Mouse (Mus musculus) urinary bladder, adult 2 months (tissue): Measurements from ENCODE around the gene Hyou1. TPM values are rescaled to one million over a fixed set of nuclear protein-coding genes. Genes with fewer than 3 reads are reported as not detected.
"Not testable (repeated sequence)": the region's sequence is repeated elsewhere in the genome, so short reads cannot be mapped to it uniquely, and the experiment has no call there.

Source experiments
- DNase-seq: peaks from one replicate; pipeline ENCODE4 v3.0.0; 2022; ENCODE audit warnings: low spot score
- polyA plus RNA-seq: library from polyadenylated mRNA; depleted of rRNA; stranded (reverse); fragments of >200 nt; gene quantifications from 2 replicates; pipeline ENCODE4 v1.2.3, GENCODE M21; 2012

The Hyou1 gene
- polyA plus RNA-seq, 1 experiment = 34.4 TPM

DNA sequence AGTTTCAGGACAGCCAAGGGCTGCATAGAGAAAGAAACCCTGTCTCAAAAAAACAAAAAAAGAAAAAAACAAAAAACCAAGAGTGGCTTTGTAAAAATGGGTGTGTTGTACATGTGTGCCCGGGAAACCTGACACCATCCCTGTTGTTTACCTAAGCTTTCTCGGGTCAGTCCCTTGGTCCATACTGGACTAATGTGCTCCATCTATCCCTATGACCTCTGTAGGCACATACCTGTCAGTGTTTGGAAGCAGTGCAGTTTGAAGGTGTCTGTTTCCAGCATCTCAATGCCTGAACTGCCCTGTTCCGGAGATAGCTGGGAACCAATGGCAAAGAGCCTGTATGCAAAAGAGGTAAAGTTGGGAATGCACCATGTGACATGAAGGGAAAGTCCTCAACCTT lies 25.7 kb downstream of the Hyou1 start:
- no peak for DNase-seq

DNA sequence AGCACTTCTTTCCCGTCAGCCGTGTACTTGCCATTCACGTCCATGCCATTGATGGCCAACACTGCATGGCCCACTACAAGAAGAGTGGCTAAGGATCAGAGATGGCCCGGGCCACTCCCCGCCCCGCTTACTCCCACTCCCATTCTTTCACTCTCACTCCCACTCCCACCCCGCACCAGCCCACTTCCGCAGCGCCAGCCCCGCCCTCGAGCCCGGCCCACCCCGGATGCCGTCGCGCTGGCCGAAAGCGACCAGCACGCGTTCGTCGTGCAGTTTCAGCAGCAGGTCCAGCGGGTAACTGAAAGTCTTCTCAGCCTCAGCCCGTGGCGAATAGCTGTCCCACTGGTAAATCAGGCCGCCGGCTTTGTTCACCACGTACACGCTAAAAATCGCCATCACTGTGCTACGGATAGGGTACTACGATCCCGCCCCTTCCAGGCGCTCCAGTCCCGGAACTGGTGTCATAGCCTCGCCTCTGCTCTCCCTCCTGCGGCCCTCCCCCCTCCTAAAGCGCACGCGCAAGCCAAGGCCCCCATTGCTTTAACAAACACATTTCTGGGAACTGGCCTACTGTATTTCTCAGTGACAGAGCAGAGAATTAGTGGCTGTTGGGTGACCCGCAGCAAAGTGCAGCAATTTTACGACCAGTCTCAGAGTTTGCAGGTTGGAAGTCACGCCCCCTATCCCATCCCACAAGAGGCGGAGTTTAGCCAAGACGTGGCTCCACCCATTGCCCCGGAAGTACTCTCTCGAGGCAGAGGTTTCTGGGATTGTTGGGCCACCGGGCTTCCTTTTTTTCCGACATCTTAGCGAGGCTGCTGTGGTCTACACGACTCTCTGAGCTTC lies 27.8 kb downstream of the Hyou1 start, which contains the start of the genes Rps25 and Trappc4:
TSS of gene Rps25 (plus strand) at position 234 of the 846 bp plus-strand sequence.
TSS of gene Trappc4 (minus strand) at position 695 of the 846 bp plus-strand sequence.
- DNase-seq = peak; percentile 85

DNA sequence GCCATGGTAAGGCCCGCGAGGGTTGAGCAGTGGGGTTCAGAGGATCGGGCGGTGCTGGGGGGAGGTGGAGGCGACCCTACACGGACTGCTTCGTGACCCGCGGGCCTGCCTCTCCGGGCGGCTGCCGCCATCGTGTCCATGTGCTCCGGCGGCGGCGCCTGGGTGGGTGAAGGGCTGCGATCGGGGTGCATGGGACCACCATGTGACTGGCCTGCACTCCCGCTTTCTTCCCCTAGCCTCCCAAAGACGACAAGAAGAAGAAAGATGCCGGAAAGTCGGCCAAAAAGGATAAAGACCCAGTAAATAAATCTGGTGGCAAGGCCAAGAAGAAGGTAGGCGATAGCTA lies 28.4 kb downstream of the Hyou1 start:
- DNase-seq = no peak

DNA sequence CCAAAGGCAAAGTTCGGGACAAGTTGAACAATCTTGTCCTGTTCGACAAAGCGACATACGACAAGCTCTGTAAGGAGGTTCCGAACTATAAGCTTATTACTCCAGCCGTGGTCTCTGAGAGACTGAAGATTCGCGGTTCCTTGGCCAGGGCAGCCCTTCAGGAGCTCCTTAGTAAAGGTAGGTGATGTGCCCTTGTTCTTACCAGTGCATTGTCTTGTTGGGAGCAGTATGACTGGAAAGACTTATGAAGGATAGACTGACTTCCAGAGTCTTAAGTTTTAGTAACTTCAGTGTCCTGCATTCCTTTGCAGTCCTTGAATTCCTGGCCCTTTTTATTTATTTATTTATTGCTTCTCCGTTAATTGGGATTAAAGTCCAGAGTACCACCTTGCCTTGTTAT lies 29.4 kb downstream of the Hyou1 start:
- not testable (repeated sequence) for DNase-seq

DNA sequence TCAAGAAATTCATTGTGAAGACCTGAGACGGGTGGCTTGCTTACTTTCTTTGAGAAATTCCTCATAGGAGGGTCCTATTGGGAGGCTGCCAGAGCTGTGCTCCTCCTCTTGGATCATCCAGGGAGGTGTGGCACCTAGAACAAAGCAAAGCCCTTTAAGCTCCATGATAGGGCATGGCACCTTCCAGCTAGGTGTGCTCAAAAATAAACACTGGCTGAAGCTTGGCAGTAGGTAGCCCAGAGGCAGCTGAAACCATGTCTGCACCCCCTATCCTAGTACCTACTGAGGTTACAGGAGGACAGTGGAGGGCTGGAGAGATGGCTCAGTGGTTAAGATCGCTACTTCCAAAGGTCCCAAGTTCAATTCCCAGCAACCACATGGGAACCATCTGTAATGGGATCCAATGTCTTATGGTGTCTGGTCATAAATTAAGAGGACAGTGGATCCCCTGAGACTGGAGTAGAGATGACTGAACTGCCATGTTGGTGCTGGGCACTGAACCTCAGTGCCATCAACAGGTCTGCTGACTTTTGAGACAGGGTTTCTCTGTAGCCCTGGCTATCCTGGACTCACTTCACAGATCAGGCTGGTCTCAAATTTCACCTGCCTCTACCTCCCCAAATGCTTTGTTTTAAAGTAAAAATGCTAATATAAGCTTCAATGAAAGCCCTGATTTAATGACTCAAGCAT lies 31.5 kb downstream of the Hyou1 start:
- DNase-seq = no peak

DNA sequence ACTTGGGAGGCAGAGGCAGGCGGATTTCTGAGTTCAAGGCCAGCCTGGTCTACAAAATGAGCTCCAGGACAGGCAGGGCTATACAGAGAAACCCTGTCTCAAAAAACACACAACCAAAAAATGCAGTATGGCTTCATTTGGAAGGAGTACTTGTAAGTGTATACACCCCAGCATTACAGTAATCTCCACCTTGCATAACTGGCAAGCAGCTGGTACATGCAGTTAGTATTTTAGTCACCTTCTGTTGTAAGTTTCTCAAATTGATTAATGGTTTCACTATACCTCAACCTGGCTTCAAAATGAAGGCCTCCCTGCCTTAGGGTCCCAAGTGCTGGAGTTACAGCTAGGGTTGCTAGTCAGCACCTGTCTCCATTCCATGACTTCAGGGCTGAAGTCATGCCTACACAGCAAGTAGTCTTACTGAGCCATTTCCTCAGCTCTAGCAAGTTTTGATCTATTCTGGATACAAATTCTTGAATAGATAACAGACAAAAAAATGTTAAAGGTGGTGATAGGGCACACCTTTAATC lies 32.4 kb downstream of the Hyou1 start:
- no peak for DNase-seq

DNA sequence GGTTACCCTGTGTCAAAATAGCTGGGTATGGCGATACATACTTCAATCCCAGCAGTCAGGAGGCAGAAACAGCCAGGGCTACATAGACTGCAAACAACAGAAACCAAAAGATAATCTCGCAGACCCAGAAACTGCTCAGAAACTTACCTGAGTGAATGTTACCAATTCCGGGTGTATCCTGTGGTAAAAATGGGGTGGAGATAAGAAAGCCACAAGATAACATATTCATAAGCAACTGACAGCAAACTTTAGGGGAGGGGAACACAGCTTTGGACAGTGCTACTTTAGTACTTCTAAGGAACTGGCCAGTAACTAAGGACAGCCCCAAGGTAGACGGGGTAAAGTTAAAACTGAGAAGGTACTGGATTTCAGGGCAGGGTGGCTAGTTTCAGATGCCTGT lies 33.0 kb downstream of the Hyou1 start:
- DNase-seq = no peak

DNA sequence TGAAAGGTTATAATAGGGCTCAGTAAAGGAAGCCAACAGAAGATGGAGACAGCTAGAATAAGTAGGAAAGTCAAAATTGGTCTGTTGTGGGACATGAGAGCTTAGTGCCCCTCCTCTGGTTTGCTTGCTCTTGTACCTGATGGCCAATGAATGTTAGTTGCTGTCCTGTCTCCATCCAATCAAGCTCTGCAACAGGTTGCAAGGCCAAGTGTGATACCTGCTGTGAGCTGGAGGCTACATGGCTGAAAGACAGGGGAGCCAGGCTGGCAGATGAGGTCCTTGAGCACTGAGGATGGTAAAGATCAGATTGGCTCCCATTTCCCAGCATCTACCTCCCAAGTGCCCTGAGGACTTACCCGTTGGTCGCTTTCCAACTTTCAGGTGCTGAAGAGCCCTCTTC lies 33.5 kb downstream of the Hyou1 start:
- DNase-seq = no peak

DNA sequence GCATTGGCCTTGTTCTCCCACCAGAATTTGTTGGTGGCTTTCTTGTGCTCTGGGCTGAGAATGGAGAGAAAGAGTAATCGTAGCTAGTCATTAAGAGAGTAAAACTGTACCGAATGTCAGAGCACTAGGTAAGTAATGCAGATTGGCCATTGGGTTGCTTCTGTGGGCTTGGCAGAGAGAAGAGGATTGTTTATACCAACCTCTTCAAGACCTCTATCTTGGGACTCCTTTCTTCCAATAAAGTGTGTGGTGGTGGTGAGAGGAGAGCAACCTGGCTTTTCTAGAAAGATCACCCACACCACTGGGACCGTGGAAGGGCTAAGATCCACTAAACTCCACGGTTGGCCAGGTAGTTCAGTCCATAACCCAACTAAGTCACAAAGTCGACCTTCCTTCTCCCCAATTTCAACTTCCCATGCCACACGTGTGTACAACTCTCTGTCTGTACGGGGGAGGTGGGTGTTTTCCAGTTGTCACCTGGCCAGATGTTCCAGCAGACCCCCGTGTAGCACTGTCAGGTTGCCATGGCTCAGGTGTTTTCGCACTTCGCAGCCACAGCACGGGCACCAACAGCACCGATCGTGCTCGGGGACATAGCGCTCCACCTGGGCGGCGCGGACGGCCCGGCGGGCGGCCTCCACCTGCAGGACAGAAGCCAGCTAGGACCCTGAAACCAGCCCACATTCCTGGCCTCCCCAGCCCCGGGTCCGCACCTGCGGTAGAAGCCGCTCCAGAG lies 38.0 kb downstream of the Hyou1 start:
- DNase-seq = no peak

DNA sequence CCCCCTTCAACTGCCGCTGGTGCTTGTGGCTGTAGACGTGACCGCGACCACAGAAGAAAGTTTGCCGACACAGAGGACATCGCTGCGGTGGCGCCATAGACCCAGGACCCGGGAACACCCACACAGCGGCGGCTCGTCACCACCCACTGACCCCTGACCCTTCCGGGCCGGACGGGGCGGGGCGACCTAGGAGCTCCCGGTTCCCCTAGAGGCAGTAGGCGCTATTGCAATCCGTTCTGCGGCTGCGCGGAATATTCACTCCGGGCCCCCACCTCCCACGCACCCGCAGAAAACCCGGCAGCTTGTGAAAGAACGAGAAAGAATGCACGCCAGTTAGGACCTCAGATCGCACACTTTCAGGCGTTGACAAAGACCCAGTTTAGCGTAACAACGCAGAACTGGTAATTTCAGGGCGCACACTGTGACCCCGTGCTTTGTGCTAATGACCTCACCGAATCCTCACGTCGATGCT lies 38.6 kb downstream of the Hyou1 start:
- peak; percentile 91 for DNase-seq

DNA sequence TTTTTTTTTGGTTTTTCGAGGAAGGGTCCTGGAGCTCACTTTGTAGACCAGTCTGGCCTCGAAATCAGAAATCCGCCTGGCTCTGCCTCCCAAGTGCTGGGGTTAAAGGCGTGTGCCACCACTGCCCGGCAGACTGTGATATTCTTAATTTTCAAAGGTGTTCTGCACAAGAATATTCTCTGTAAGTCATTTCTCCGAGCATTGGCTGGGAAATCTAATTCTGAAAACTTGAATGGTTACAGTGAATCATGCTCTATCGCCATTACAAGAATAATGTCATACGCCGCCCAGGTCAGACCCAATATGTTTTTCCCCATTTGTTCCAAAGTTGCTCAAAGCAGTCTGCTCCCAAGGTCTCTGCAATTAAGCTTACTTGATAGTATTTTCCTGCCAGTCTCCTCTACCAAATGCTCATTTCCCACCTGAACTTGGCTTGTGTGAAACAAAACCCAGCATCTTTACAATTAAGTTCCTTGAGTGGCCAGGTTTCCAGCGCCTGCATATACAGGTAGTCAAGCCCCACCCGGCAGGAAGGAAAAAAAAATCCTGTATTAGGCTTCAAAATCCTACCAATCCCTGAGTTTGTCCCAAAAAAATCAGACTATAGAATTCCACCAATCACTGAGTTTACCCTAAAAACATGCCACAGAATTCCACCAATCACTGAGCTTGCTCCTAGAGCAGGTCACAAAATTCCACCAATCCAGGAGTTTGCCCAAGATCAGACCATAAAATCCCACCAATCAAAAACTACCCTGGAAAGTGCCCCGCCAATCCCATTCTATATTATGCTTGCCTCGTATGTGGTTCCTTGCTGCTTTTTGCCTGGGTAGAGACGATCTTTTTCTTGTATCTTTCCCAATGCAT lies 39.5 kb downstream of the Hyou1 start, which contains the start of gene Ccdc84:
TSS of gene Ccdc84 (minus strand) at position 51 of the 867 bp plus-strand sequence.
- no peak for DNase-seq

DNA sequence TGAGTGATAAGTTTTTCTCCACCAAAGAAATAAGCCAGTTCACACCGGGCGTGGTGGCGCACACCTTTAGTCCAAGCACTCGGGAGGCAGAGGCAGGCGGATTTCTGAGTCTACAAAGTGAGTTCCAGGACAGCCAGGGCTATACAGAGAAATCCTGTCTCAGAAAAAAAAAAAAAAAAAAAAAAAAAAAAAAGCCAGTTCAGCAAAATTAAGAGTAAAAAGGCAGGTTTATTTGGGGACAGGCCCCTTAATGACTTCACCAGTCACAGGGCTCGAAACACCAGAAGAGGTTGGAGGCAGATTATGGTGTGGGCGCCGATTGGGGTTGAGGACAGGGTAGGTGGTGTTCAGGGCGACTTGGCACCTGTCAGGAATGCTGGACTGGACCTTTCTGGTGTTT lies 40.4 kb downstream of the Hyou1 start:
- not testable (repeated sequence) for DNase-seq

DNA sequence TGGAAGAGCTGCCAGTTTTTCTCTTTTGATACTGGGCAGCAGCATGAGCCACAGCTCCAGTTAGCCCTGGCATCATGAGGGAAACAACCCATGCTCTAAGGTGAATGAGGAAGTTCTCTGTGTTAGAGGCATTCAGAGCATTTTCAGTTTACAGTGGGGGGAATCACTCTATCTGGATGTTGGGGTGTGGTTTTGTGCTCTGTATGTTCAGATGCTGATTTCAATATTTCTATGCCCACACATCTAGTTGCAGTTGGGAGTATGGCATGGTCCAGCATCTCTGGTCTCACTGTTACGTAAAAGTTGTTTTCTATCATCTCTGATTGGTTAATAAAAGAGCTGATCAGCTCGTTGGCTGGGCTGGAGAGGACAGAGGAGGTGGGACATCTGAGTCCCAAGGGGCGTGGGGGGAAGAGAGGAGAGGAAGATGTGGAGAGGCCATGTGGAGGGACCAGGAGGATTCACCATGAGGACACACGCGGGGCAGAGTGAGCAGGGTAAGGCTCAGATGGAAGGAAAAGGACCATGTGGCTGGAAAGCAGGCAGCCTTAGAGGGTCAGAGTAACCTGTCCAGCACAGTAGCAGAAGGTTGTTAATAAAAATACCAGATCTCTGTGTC lies 41.1 kb downstream of the Hyou1 start:
- no peak for DNase-seq

DNA sequence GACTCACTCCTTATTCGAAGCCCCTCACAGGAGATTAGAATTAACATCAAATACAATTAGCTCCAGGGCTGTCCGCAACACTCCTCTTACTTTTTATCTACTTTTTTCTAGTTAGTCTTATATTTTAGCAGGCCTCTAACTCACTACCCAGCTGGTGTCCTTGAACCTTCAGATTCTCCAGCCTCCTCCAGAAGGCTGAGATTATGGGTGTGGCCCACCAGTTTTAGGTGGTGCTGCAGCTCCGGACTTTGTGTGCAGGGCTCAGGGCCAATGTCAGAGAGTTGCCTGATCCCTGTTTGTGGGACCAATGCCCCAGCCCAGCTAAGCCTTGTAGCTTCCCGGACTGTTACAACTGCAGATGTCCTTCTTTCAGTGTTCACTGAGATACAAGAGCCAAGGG lies 44.3 kb downstream of the Hyou1 start:
- no peak for DNase-seq

DNA sequence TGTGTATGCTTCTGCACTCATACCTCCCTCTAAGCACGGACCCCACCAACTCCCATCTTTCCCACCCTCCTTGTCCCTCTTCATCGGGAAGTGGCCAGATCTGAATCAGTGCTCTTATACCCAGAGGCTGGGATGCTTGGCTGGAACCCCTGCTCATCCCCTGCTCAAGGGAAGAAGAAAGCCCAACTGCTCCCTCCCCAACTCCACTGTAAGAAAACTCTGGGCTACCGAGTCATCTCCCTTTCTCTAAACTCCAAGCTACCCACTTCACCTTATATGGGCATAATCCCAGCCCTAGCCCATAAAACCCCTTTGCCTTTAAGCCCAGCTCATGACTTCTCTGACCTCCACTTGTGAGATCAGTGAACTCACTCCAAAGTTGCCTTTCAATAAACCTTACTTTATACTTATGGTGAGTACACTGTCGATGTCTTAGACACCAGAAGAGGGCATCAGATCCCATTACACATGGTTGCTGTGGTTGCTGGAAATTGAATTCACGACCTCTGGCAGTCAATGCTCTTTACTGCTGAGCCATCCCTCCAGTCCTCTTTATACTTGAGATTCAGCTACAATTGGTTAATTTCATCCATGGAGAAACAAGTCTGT lies 53.4 kb downstream of the Hyou1 start:
- no peak for DNase-seq

DNA sequence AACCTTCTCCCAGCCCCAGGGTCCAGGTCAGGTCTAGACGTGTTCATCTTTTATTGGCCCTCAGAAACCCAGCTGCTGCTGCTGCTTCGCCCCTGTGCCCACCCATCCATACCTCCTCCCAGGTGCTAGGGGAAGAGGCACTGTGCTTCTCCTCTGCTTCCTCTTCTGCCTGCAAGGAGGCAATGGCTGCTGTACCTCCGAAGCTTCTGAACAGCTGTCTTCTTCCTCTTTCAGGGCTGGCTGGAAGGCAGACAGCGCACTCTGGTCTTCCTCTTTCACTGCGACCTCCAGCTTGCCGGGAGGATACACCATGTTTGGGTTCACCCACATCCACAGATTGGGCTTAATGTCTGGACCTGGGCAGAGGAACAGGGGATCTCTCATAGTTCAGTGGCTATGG lies 56.5 kb downstream of the Hyou1 start:
- no peak for DNase-seq

DNA sequence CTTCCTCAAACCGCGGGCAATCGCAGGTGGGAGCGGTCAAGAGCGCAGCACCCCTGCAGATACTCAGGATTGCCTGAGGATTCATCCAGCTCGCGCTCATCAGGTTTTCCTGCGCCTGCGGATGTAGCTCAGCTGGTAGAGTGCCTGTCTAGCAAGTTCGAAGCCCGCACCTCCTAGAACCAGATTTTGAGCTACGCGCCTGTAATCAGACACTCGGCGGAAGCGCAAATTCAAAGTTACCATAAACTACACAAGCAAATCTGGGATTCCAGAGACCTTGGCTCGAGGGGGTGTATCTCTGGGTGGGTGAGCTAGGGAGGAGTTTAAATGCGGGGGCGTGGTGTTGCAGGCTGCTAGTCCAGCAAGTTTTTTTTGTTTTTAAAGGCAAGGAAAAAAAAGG lies 61.7 kb downstream of the Hyou1 start, which contains the start of gene Foxr1:
TSS of gene Foxr1 (minus strand) at position 176 of the 400 bp plus-strand sequence.
- no peak for DNase-seq
